14 mouse cellular contexts compared by ENCODE assay signal in genomic region chr12:83043980-83044620, GRCm38 (mm10).
A peak's percentile ranks its signal among the peaks of the same experiment; 100 is the strongest.
DNase-seq lines count a peak whose midpoint lies in the region; ATAC-seq lines count a peak whose summit lies in the region.
"Had no signal": no experiment of that assay in that cellular context is flagged by ENCODE, and none has a peak within 500 bp of the region (broad histone marks: within the 10 kb centered on the region; RNA-seq: fewer than 3 reads in every experiment).

No protein-coding gene starts in this region.

- 0 out of 4 replicates have a peak overlapping the region, but pooled peaks of 1 of the 2 experiments have one; percentile 8 for H3K27ac ChIP-seq in heart, embryonic 14.5 days (replicated peaks in 1 of 2; ENCODE audit: control insufficient read depth in 1 of 2, insufficient read depth in 1 of 2, low read depth in 2 of 2, low read length in 2 of 2)
- H3K27ac ChIP-seq in forebrain, embryonic 10.5 days = peak overlapping the region; percentile 65
- H3K27ac ChIP-seq in hindbrain, embryonic 11.5 days (ENCODE audit: low read depth, low read length) = peak overlapping the region; percentile 81
- H3K27ac ChIP-seq in midbrain, embryonic 15.5 days = peak overlapping the region; percentile 84
- H3K27ac ChIP-seq: kidney, postnatal 0 days had no signal

- no peak for ATAC-seq in heart, embryonic 14.5 days (ENCODE audit: insufficient number of reproducible peaks, insufficient read depth, low FRiP score, low read depth)
- peak; percentile 67; the same call in 1 of the 2 replicates for ATAC-seq in hindbrain, embryonic 11.5 days (ENCODE audit: low FRiP score)
- ATAC-seq in midbrain, embryonic 15.5 days (replicated peaks) = peak; percentile 61
- no peak for ATAC-seq in activated CD4-positive, CD25-positive, alpha-beta regulatory T cell, adult 4 months

- no peak for DNase-seq in heart, postnatal 10 days
- DNase-seq in forebrain, embryonic 10.5 days (ENCODE audit: extremely low spot score, low spot score) = no peak
- DNase-seq in hindbrain, embryonic 11.5 days (ENCODE audit: low spot score) = no peak
- DNase-seq in left cerebral cortex, postnatal 36 days (ENCODE audit: low spot score in 2 of 2) = no peak
- no peak for DNase-seq in left cerebral cortex, adult 9 months (ENCODE audit: low spot score in 2 of 2)
- DNase-seq: cerebellum, adult 9-11 months; gastrocnemius, postnatal 36 days; lung, postnatal 36 days had no signal

- no peak overlapping the region for H3K4me3 ChIP-seq in heart, embryonic 14.5 days (ENCODE audit: control insufficient read depth in 1 of 2, insufficient read depth in 1 of 2, low read depth in 1 of 2, low read length in 2 of 2)
- peak overlapping the region; percentile 14; the same call in 1 of the 2 replicates for H3K4me3 ChIP-seq in forebrain, embryonic 10.5 days
- H3K4me3 ChIP-seq in hindbrain, embryonic 11.5 days (ENCODE audit: low read depth, low read length) = no peak overlapping the region
- no peak overlapping the region for H3K4me3 ChIP-seq in midbrain, embryonic 15.5 days
- H3K4me3 ChIP-seq: erythroblast, embryonic 14.5 days; myocyte had no signal

- no peaks in the 10 kb centered on the region for H3K9me3 ChIP-seq in heart, embryonic 14.5 days (ENCODE audit: control insufficient read depth, low read length)
- no peaks in the 10 kb centered on the region for H3K9me3 ChIP-seq in forebrain, embryonic 10.5 days
- no peaks in the 10 kb centered on the region for H3K9me3 ChIP-seq in hindbrain, embryonic 11.5 days (ENCODE audit: control insufficient read depth, low read length)
- no peaks in the 10 kb centered on the region for H3K9me3 ChIP-seq in midbrain, embryonic 15.5 days

- H3K4me2 ChIP-seq in heart, embryonic 14.5 days (ENCODE audit: low read length) = no peak overlapping the region
- H3K4me2 ChIP-seq in hindbrain, embryonic 11.5 days (replicated peaks; ENCODE audit: low read depth, low read length) = no peak overlapping the region
- peak overlapping the region; percentile 44; the same call in 1 of the 2 replicates for H3K4me2 ChIP-seq in midbrain, embryonic 15.5 days

- intact Hi-C loops in heart, postnatal 10 days (cut with DNase I) = no loop called here
- intact Hi-C loops in left cerebral cortex, postnatal 36 days (cut with DNase I) = no loop called here

- peak overlapping the region; percentile 34; the same call in 1 of the 2 replicates for H3K9ac ChIP-seq in heart, embryonic 14.5 days (ENCODE audit: low read length)
- 0 out of 2 replicates have a peak overlapping the region, but pooled peaks have one; percentile 20 for H3K9ac ChIP-seq in hindbrain, embryonic 11.5 days (ENCODE audit: low read depth, low read length)
- 0 out of 2 replicates have a peak overlapping the region, but pooled peaks have one; percentile 7 for H3K9ac ChIP-seq in midbrain, embryonic 15.5 days

- peaks cover 10 to 25% of the 10 kb centered on the region in 2 experiments for H3K4me1 ChIP-seq in heart, embryonic 14.5 days (ENCODE audit: control insufficient read depth in 2 of 2, insufficient read depth in 2 of 2, low read length in 2 of 2)
- peaks cover 37% of the 10 kb centered on the region for H3K4me1 ChIP-seq in forebrain, embryonic 10.5 days
- H3K4me1 ChIP-seq in hindbrain, embryonic 11.5 days (replicated peaks; ENCODE audit: control insufficient read depth, insufficient read depth, low read length) = peaks cover 9% of the 10 kb centered on the region; the same call in 1 of the 2 replicates
- H3K4me1 ChIP-seq in midbrain, embryonic 15.5 days = peaks cover 34% of the 10 kb centered on the region

- 58% methylated on average over 6 of the region's 6 CpGs for WGBS in heart, embryonic 14.5 days
- WGBS in forebrain, embryonic 10.5 days = 56% methylated on average over 6 of the region's 6 CpGs
- WGBS in hindbrain, embryonic 11.5 days = 54% methylated on average over 6 of the region's 6 CpGs
- WGBS in midbrain, embryonic 15.5 days = 37% methylated on average over 6 of the region's 6 CpGs

- no peaks in the 10 kb centered on the region for H3K36me3 ChIP-seq in heart, embryonic 14.5 days (ENCODE audit: control insufficient read depth, insufficient read depth, low read length)
- H3K36me3 ChIP-seq in forebrain, embryonic 10.5 days (replicated peaks) = no peaks in the 10 kb centered on the region
- no peaks in the 10 kb centered on the region for H3K36me3 ChIP-seq in hindbrain, embryonic 11.5 days (ENCODE audit: control insufficient read depth, insufficient read depth, low read length)
- H3K36me3 ChIP-seq in midbrain, embryonic 15.5 days (replicated peaks) = no peaks in the 10 kb centered on the region

- no peaks in the 10 kb centered on the region for H3K27me3 ChIP-seq in heart, embryonic 14.5 days (ENCODE audit: control insufficient read depth, insufficient read depth, low read length)
- H3K27me3 ChIP-seq in forebrain, embryonic 10.5 days (ENCODE audit: poor library complexity, severe bottlenecking) = peaks cover 28% of the 10 kb centered on the region
- no peaks in the 10 kb centered on the region for H3K27me3 ChIP-seq in hindbrain, embryonic 11.5 days (ENCODE audit: control insufficient read depth, insufficient read depth, low read length)
- H3K27me3 ChIP-seq in midbrain, embryonic 15.5 days (replicated peaks) = no peaks in the 10 kb centered on the region

Comparison
In these comparisons a context has a peak if more than half of its experiments do, and no peak if none do; other contexts are left out.
1. ATAC-seq: peak in hindbrain, embryonic 11.5 days (single experiment) and midbrain, embryonic 15.5 days (single experiment); none in heart, embryonic 14.5 days (single experiment) and activated CD4-positive, CD25-positive, alpha-beta regulatory T cell, adult 4 months (single experiment).
2. Peak in every context shown above with its lines, with median percentiles within 50 percentile points of each other: H3K9ac ChIP-seq.